Mouse (Mus musculus) MEL (cell line): ENCODE results near the gene Man2c1. TPM values are rescaled to one million over a fixed set of nuclear protein-coding genes. Genes with fewer than 3 reads are reported as not detected.

ENCODE experiments used
- DNase-seq: peaks from one replicate; pipeline ENCODE4 v3.0.0; 2011; ENCODE audit warnings: low read depth, low spot score
- H3K27ac ChIP-seq: 2 replicates; pipeline ENCODE4 v1.5.1; 2012; ENCODE audit warnings: low read depth, mild to moderate bottlenecking, control low read depth, low read length, moderate library complexity; ENCODE audit not compliant: control insufficient read depth
- H3K27me3 ChIP-seq, 2 experiments: fragments of 150-350 bp in 1 of 2; sonication (generic) in 1 of 2; 2 replicates each; pipeline ENCODE4 v1.6.1; 2012; ENCODE audit warnings: low read length in 2 of 2, mild to moderate bottlenecking in 2 of 2, improper control_type of control experiment in 1 of 2, moderate library complexity in 1 of 2; ENCODE audit not compliant: insufficient read depth in 2 of 2, control insufficient read depth in 1 of 2
- H3K36me3 ChIP-seq, 2 experiments: 2 replicates each; pipeline ENCODE4 v1.6.1; 2012 to 2014; ENCODE audit warnings: low read length in 2 of 2, improper control_type of control experiment in 1 of 2, inconsistent platforms in 1 of 2, mild to moderate bottlenecking in 1 of 2; ENCODE audit not compliant: insufficient read depth in 2 of 2, control insufficient read depth in 1 of 2
- H3K4me1 ChIP-seq, 2 experiments: fragments of 150-350 bp in 1 of 2; sonication (generic) in 1 of 2; 2 replicates each; pipeline ENCODE4 v1.6.1; 2012; ENCODE audit warnings: low read length in 2 of 2, improper control_type of control experiment in 1 of 2, mild to moderate bottlenecking in 1 of 2; ENCODE audit not compliant: insufficient read depth in 2 of 2, control insufficient read depth in 1 of 2
- H3K4me3 ChIP-seq, 2 experiments: fragments of 150-350 bp in 1 of 2; sonication (generic) in 1 of 2; 2 replicates each; pipeline ENCODE4 v1.5.1; 2012; ENCODE audit warnings: low read depth in 2 of 2, low read length in 2 of 2, mild to moderate bottlenecking in 2 of 2, moderate library complexity in 2 of 2, control low read depth in 1 of 2, improper control_type of control experiment in 1 of 2; ENCODE audit not compliant: control insufficient read depth in 1 of 2, insufficient read depth in 1 of 2
- H3K79me2 ChIP-seq: 2 replicates; pipeline ENCODE4 v1.6.1; 2012; ENCODE audit warnings: mild to moderate bottlenecking, low read length, moderate library complexity; ENCODE audit not compliant: control insufficient read depth, poor library complexity, insufficient read depth
- H3K9ac ChIP-seq: 2 replicates; pipeline ENCODE4 v1.6.1; 2012; ENCODE audit warnings: low read depth, mild to moderate bottlenecking, control low read depth, low read length, moderate library complexity; ENCODE audit not compliant: control insufficient read depth, poor library complexity, severe bottlenecking
- H3K9me3 ChIP-seq: fragments of 150-350 bp; sonication (generic); replicated peaks from 2 replicates; pipeline ENCODE4 v1.6.1; 2012; ENCODE audit warnings: mild to moderate bottlenecking, low read length, improper control_type of control experiment, moderate library complexity; ENCODE audit not compliant: insufficient read depth
- BHLHE40 ChIP-seq: IDR thresholded peaks from 2 replicates; pipeline ENCODE4 v1.6.1; 2012; ENCODE audit warnings: low read depth, mild to moderate bottlenecking, inconsistent platforms, low read length, improper control_type of control experiment, borderline replicate concordance
- CHD1 ChIP-seq: IDR thresholded peaks from 2 replicates; pipeline ENCODE4 v1.6.1; 2012; ENCODE audit warnings: low read depth, mild to moderate bottlenecking, inconsistent platforms, low read length, improper control_type of control experiment
- CHD2 ChIP-seq: IDR thresholded peaks from 2 replicates; pipeline ENCODE4 v1.6.1; 2011; ENCODE audit warnings: low read length, improper control_type of control experiment
- ELF1 ChIP-seq: IDR thresholded peaks from 2 replicates; pipeline ENCODE4 v1.6.1; 2014; ENCODE audit warnings: low read depth, mild to moderate bottlenecking, inconsistent platforms, low read length, improper control_type of control experiment, moderate library complexity
- GABPA ChIP-seq: IDR thresholded peaks from 2 replicates; pipeline ENCODE4 v1.6.1; 2012; ENCODE audit warnings: low read depth, mild to moderate bottlenecking, inconsistent platforms, low read length, improper control_type of control experiment, moderate library complexity
- GATA1 ChIP-seq: IDR thresholded peaks from 2 replicates; pipeline ENCODE4 v1.6.1; 2011; ENCODE audit warnings: low read depth, low read length, improper control_type of control experiment
- JUND ChIP-seq: IDR thresholded peaks from 2 replicates; pipeline ENCODE4 v1.6.1; 2011; ENCODE audit warnings: low read depth, mild to moderate bottlenecking, improper control_type of control experiment, low read length
- KAT2A ChIP-seq: conservative IDR thresholded peaks from 2 replicates; pipeline ENCODE4 v1.6.1; 2012; ENCODE audit warnings: low read depth, low read length, improper control_type of control experiment, inconsistent platforms
- MAFK ChIP-seq: IDR thresholded peaks from 2 replicates; pipeline ENCODE4 v1.6.1; 2011; ENCODE audit warnings: low read depth, mild to moderate bottlenecking, low read length, improper control_type of control experiment, borderline replicate concordance
- MAX ChIP-seq: IDR thresholded peaks from 2 replicates; pipeline ENCODE4 v1.6.1; 2011; ENCODE audit warnings: low read length, improper control_type of control experiment
- MEF2A ChIP-seq: IDR thresholded peaks from 2 replicates; pipeline ENCODE4 v1.6.1; 2014; ENCODE audit warnings: low read depth, mild to moderate bottlenecking, inconsistent platforms, low read length, improper control_type of control experiment; ENCODE audit not compliant: poor library complexity, insufficient replicate concordance, severe bottlenecking; ENCODE audit errors: extremely low read depth
- MYB ChIP-seq: IDR thresholded peaks from 2 replicates; pipeline ENCODE4 v1.6.1; 2011; ENCODE audit warnings: mild to moderate bottlenecking, low read depth, low read length, improper control_type of control experiment
- MYC ChIP-seq: IDR thresholded peaks from 2 replicates; pipeline ENCODE4 v1.6.1; 2011; ENCODE audit warnings: low read depth, mild to moderate bottlenecking, low read length, improper control_type of control experiment, moderate library complexity
- NELFE ChIP-seq: IDR thresholded peaks from 2 replicates; pipeline ENCODE4 v1.6.1; 2011; ENCODE audit warnings: low read depth, low read length, improper control_type of control experiment
- POLR2A ChIP-seq, 2 experiments: IDR thresholded peaks; 2 replicates each; pipeline ENCODE4 v1.6.1; 2011 to 2012; ENCODE audit warnings: low read length in 2 of 2, mild to moderate bottlenecking in 2 of 2, control low read depth in 1 of 2, improper control_type of control experiment in 1 of 2, low read depth in 1 of 2, moderate library complexity in 1 of 2; ENCODE audit not compliant: control insufficient read depth in 1 of 2, insufficient read depth in 1 of 2, poor library complexity in 1 of 2
- POLR2AphosphoS2 ChIP-seq: IDR thresholded peaks from 2 replicates; pipeline ENCODE4 v1.6.1; 2011; ENCODE audit warnings: low read length, improper control_type of control experiment
- SMC3 ChIP-seq: IDR thresholded peaks from 2 replicates; pipeline ENCODE4 v1.6.1; 2011; ENCODE audit warnings: low read depth, low read length, improper control_type of control experiment
- TCF12 ChIP-seq: IDR thresholded peaks from 2 replicates; pipeline ENCODE4 v1.6.1; 2014; ENCODE audit warnings: low read depth, mild to moderate bottlenecking, inconsistent platforms, low read length, improper control_type of control experiment, moderate library complexity
- UBTF ChIP-seq: IDR thresholded peaks from 2 replicates; pipeline ENCODE4 v1.6.1; 2012; ENCODE audit warnings: low read depth, mild to moderate bottlenecking, inconsistent platforms, low read length, improper control_type of control experiment, moderate library complexity, borderline replicate concordance; ENCODE audit not compliant: insufficient read depth
- USF1 ChIP-seq: IDR thresholded peaks from 2 replicates; pipeline ENCODE4 v1.6.1; 2014; ENCODE audit warnings: low read depth, mild to moderate bottlenecking, inconsistent platforms, low read length, improper control_type of control experiment, moderate library complexity
- USF2 ChIP-seq, 2 experiments: IDR thresholded peaks; 2 replicates each; pipeline ENCODE4 v1.6.1; 2011 to 2012; ENCODE audit warnings: improper control_type of control experiment in 2 of 2, low read length in 2 of 2, borderline replicate concordance in 1 of 2, inconsistent platforms in 1 of 2, low read depth in 1 of 2, mild to moderate bottlenecking in 1 of 2; ENCODE audit not compliant: insufficient read depth in 1 of 2
- ZKSCAN1 ChIP-seq: IDR thresholded peaks from 2 replicates; pipeline ENCODE4 v1.6.1; 2012; ENCODE audit warnings: low read depth, mild to moderate bottlenecking, inconsistent platforms, low read length, improper control_type of control experiment, moderate library complexity
- ZMIZ1 ChIP-seq: IDR thresholded peaks from 2 replicates; pipeline ENCODE4 v1.6.1; 2012; ENCODE audit warnings: low read depth, mild to moderate bottlenecking, inconsistent platforms, low read length, improper control_type of control experiment, moderate library complexity
- ZNF384 ChIP-seq: IDR thresholded peaks from 2 replicates; pipeline ENCODE4 v1.6.1; 2012; ENCODE audit warnings: low read depth, mild to moderate bottlenecking, inconsistent platforms, low read length, improper control_type of control experiment
- polyA plus RNA-seq, 2 experiments: library from polyadenylated mRNA; stranded (reverse) in 1 of 2; unstranded in 1 of 2; fragments of >175 nt in 1 of 2; fragments of >200 nt in 1 of 2; gene quantifications; 2 replicates each; pipeline versions ENCODE4 v1.2.1 to v1.2.4; 2012; ENCODE audit warnings: low replicate concordance in 2 of 2, low read depth in 1 of 2; ENCODE audit not compliant: insufficient read length in 2 of 2, insufficient read depth in 1 of 2, missing spikeins in 1 of 2
- total RNA-seq: library from RNA; depleted of rRNA; stranded (reverse); fragments of 300-350 nt; gene quantifications from 2 replicates; pipeline ENCODE4 v1.2.3, GENCODE M21; 2012

Man2c1 gene
- total and polyA plus RNA-seq, 3 experiments: 32.2 to 73.7 TPM; not detected in 1

DNA sequence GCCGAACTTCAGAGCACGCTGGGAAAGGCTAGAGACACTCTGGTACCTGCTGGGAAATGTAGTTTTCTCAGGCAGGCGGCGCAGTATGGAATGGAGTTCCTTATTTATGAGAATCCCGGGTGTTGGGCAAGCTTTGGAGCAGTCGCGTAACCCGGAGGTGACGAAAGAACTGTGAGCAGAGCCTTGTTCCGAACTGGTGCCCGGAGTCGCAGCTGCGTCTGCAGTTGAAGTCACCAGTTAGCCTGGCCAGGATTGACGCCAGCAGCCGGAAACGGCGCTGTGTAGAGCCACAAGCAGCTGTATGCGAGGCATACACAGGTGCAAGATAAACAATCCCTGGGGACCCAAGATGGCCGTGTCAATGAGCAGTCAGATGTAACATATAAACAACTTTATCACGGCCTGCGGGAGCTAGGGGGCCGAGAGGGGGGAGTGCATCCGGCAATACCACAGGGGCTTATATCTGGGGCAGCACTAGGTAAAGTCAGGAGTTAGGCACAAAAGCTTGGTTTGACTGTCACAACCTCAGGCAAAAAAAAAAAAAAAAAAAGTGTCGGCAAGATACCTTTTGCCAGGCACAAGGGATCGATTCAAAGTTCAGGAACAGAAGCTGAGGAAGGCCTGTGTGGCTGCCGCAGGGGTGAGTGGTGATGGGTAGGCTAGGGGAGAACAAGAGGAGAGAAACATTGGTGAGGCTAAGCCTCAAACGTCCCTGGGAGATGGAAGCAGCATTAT is 17.8 kb downstream of the Man2c1 start, which contains the start of gene Neil1 (continued):
- TF ChIP-seq BHLHE40 (no peak), ELF1 (peak; percentile 74), USF2 (IDR thresholded peaks at IDR 0.05; ENCODE audit: borderline replicate concordance in 1 of 2, insufficient read depth in 1 of 2, low read depth in 1 of 2, low read length in 2 of 2) (no peak)

DNA sequence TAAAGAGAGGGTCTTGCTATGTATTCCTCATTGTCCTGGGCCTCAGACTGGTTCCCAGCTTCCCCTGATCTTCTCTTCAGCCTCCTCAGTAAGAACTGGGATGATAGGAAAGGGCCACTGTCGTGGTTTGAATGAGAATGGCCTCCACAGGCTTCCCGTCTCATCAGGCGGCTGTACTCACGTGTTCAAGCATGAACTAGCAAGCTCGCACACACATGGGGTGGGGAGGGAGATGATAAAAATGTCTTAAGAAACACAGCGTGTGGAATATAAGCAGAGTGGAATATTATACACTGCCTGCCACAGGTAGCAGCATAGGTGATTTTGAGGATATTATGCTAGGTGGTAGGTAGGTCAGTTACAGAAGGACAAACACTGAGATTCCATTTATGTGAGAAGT is 18.5 kb downstream of the Man2c1 start:
- no peaks in the 10 kb centered on the region for H3K27me3 ChIP-seq
- no peaks in the 10 kb centered on the region; a peak in 1 of 4 replicates for H3K4me1 ChIP-seq
- H3K36me3 ChIP-seq: no peaks in the 10 kb centered on the region; a peak in 1 of 4 replicates
- no peak for DNase-seq
- no peak overlapping the region; a peak in 1 of 4 replicates for H3K4me3 ChIP-seq
- no peaks in the 10 kb centered on the region for H3K9me3 ChIP-seq
- no peak overlapping the region for H3K9ac ChIP-seq
- TF ChIP-seq MYC (no peak), KAT2A (no peak), POLR2AphosphoS2 (no peak), USF1 (no peak), CHD1 (no peak), JUND (no peak), MEF2A (no peak), GATA1 (no peak), GABPA (no peak)
- no peak overlapping the region for H3K27ac ChIP-seq
- H3K79me2 ChIP-seq: no peaks in the 10 kb centered on the region; the same call in 1 of the 2 replicates

DNA sequence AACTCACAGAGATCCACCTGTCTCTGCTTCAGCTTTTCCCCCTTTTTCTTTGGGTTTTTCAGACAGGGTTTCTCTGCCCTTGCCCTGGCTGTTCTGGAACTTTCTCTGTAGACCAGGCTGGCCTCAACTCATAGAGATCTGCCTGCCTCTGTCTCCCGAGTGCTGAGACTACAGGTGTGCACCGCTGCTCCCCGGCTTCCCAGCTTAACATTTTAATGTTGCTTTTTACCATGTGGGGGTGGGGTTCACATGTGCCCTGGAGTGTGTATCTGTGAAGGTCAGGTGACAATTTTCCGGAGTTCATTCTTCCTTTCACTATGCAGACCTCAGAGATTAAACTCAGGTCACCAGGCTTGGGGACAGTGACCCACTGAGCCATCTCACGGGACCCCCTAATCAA is 19.7 kb downstream of the Man2c1 start:
- Histone ChIP-seq H3K4me1 (no peaks in the 10 kb centered on the region; a peak in 1 of 4 replicates), H3K79me2 (no peaks in the 10 kb centered on the region; the same call in 1 of the 2 replicates), H3K27me3 (no peaks in the 10 kb centered on the region), H3K27ac (no peak overlapping the region), H3K9ac (no peak overlapping the region), H3K4me3 (no peak overlapping the region), H3K9me3 (no peaks in the 10 kb centered on the region), H3K36me3 (no peaks in the 10 kb centered on the region; a peak in 1 of 4 replicates)
- DNase-seq: no peak
- no peak for TF ChIP-seq ZKSCAN1
- TF ChIP-seq SMC3: no peak
- no peak for TF ChIP-seq POLR2A (IDR thresholded peaks at IDR 0.05; ENCODE audit: control insufficient read depth in 1 of 2, insufficient read depth in 1 of 2, low read depth in 1 of 2, low read length in 2 of 2, poor library complexity in 1 of 2)
- no peak for TF ChIP-seq CHD2
- no peak for TF ChIP-seq MAFK
- no peak for TF ChIP-seq NELFE
- TF ChIP-seq MAX: no peak
- no peak for TF ChIP-seq USF2 (IDR thresholded peaks at IDR 0.05; ENCODE audit: borderline replicate concordance in 1 of 2, insufficient read depth in 1 of 2, low read depth in 1 of 2, low read length in 2 of 2)
- TF ChIP-seq ZNF384: no peak
- no peak for TF ChIP-seq MYB
- TF ChIP-seq BHLHE40: no peak
- no peak for TF ChIP-seq ZMIZ1
- no peak for TF ChIP-seq UBTF
- TF ChIP-seq TCF12: no peak
